Mouse (Mus musculus): ENCODE measurements around the gene A030014E15Rik. TPM values are rescaled to one million over a fixed set of nuclear protein-coding genes. Genes with fewer than 3 reads are reported as not detected.

Gene A030014E15Rik
- polyA plus RNA-seq, 1 experiment = not detected

DNA sequence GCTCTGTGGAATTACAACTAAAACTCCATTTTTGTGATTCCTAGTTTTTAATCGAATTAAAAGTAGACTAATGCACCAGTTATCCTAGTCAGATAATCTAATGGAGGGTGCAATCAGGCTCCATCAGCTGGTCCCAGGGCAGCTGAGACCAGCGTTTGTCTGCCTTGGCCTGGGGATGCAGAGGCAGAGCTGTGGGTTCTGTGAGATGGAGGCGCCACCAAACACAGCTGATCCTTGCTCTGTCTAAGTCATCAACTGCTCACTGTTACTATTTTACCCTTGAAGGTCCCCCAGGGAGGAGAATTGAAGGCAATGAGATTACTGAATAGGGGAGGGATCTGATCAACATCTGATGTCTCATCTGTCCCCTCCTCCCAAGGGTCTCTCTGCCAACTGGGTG lies 41.7 kb downstream of the A030014E15Rik start:
- Histone ChIP-seq H3ac (ENCODE audit: control insufficient read depth, insufficient read length) (no peak overlapping the region), H3K4me2 (ENCODE audit: low read depth) (no peak overlapping the region), H3K27me3 (ENCODE audit: control insufficient read depth, insufficient read depth, insufficient read length) (no peaks in the 10 kb centered on the region), H3K36me3 (ENCODE audit: control insufficient read depth, insufficient read depth) (no peaks in the 10 kb centered on the region), H3K4me3 (no peak overlapping the region), H3K79me2 (ENCODE audit: control insufficient read depth, insufficient read depth) (no peaks in the 10 kb centered on the region)
- no peak for TF ChIP-seq POLR2AphosphoS2 (IDR thresholded peaks at IDR 0.05; ENCODE audit: insufficient read length, low read depth)
- no peak for TF ChIP-seq CEBPB (IDR thresholded peaks at IDR 0.05; ENCODE audit: insufficient read depth, poor library complexity, severe bottlenecking)
- no peak for TF ChIP-seq MYOG (IDR thresholded peaks at IDR 0.05; ENCODE audit: control insufficient read depth in 1 of 3, insufficient read depth in 1 of 3, insufficient read length in 2 of 3, low read depth in 2 of 3)
- TF ChIP-seq TCF12 (IDR thresholded peaks at IDR 0.05; ENCODE audit: insufficient read depth, poor library complexity, severe bottlenecking) = no peak
- TF ChIP-seq USF1 (IDR thresholded peaks at IDR 0.05; ENCODE audit: low read depth) = no peak
- no peak for TF ChIP-seq MYOD1 (IDR thresholded peaks at IDR 0.05; ENCODE audit: control insufficient read depth in 1 of 3, insufficient read length in 2 of 3, low read depth in 2 of 3)
- no peak for TF ChIP-seq SRF (IDR thresholded peaks at IDR 0.05; ENCODE audit: control insufficient read depth, insufficient read length, low read depth)
- no peak for TF ChIP-seq POLR2A (IDR thresholded peaks at IDR 0.05; ENCODE audit: insufficient read length, low read depth)
- TF ChIP-seq TCF3 (IDR thresholded peaks at IDR 0.05; ENCODE audit: insufficient read length, low read depth) = no peak
- no peak for TF ChIP-seq MAX (IDR thresholded peaks at IDR 0.05; ENCODE audit: low read depth)

DNA sequence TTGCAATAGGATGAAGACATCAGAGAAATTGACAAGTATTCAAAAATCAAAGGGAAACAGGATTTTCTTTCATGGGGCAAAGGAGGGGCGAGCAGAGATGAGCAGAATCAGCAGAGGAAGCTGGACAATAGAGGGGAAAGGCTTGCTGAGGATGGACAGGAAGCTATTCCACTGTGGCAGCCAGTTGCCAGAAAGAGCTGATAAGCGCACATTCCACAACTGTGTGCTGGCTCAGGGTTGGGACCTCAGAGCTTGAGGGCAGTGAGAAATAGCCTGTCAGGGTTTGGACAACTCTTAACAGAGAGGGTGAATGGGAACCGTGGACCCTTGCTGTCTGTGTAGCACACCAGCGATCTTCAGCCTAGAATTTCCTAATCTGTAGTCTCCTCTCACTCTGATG lies 47.3 kb downstream of the A030014E15Rik start:
- Histone ChIP-seq H3K79me2 (ENCODE audit: control insufficient read depth, insufficient read depth) (no peaks in the 10 kb centered on the region), H3K27me3 (ENCODE audit: control insufficient read depth, insufficient read depth, insufficient read length) (no peaks in the 10 kb centered on the region), H3K4me3 (no peak overlapping the region), H3ac (ENCODE audit: control insufficient read depth, insufficient read length) (no peak overlapping the region), H3K4me2 (ENCODE audit: low read depth) (no peak overlapping the region), H3K36me3 (ENCODE audit: control insufficient read depth, insufficient read depth) (no peaks in the 10 kb centered on the region)
- no peak for TF ChIP-seq E2F4 (IDR thresholded peaks at IDR 0.05; ENCODE audit: insufficient read depth)
- TF ChIP-seq USF1 (IDR thresholded peaks at IDR 0.05; ENCODE audit: low read depth) = no peak
- TF ChIP-seq SRF (IDR thresholded peaks at IDR 0.05; ENCODE audit: control insufficient read depth, insufficient read length, low read depth) = no peak
- TF ChIP-seq CEBPB (IDR thresholded peaks at IDR 0.05; ENCODE audit: insufficient read depth, poor library complexity, severe bottlenecking) = no peak
- no peak for TF ChIP-seq POLR2A (IDR thresholded peaks at IDR 0.05; ENCODE audit: insufficient read length, low read depth)
- TF ChIP-seq TCF3 (IDR thresholded peaks at IDR 0.05; ENCODE audit: insufficient read length, low read depth) = no peak
- TF ChIP-seq TCF12 (IDR thresholded peaks at IDR 0.05; ENCODE audit: insufficient read depth, poor library complexity, severe bottlenecking) = no peak
- TF ChIP-seq POLR2AphosphoS2 (IDR thresholded peaks at IDR 0.05; ENCODE audit: insufficient read length, low read depth) = no peak
- no peak for TF ChIP-seq MAX (IDR thresholded peaks at IDR 0.05; ENCODE audit: low read depth)
- TF ChIP-seq REST (IDR thresholded peaks at IDR 0.05; ENCODE audit: insufficient read depth, insufficient read length) = no peak
- TF ChIP-seq MYOG (IDR thresholded peaks at IDR 0.05; ENCODE audit: control insufficient read depth in 1 of 3, insufficient read depth in 1 of 3, insufficient read length in 2 of 3, low read depth in 2 of 3) = no peak
- TF ChIP-seq MYOD1 (IDR thresholded peaks at IDR 0.05; ENCODE audit: control insufficient read depth in 1 of 3, insufficient read length in 2 of 3, low read depth in 2 of 3) = no peak

DNA sequence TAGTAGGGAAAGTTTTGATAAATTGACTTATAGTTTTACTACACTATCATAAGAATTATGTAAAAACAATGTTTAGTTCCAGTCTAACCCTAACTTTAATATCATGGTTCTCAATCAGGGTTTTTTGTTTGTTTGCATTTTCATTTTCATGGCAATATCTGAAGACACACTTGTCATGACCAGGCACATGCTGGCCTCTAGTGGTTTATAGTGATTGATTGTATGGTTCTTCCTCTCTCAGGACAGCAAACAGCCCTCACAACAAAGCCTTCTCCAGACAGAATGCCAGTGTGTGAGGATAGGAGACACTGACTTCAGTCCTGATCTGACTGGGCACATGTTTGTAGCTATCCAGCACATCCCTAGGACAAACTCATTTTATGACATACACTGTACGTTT lies 48.5 kb downstream of the A030014E15Rik start:
- Histone ChIP-seq H3ac (ENCODE audit: control insufficient read depth, insufficient read length) (no peak overlapping the region), H3K27me3 (ENCODE audit: control insufficient read depth, insufficient read depth, insufficient read length) (no peaks in the 10 kb centered on the region), H3K36me3 (ENCODE audit: control insufficient read depth, insufficient read depth) (no peaks in the 10 kb centered on the region), H3K4me3 (no peak overlapping the region), H3K4me2 (ENCODE audit: low read depth) (no peak overlapping the region), H3K79me2 (ENCODE audit: control insufficient read depth, insufficient read depth) (no peaks in the 10 kb centered on the region)
- TF ChIP-seq TCF3 (IDR thresholded peaks at IDR 0.05; ENCODE audit: insufficient read length, low read depth) = no peak
- no peak for TF ChIP-seq MYOG (IDR thresholded peaks at IDR 0.05; ENCODE audit: control insufficient read depth in 1 of 3, insufficient read depth in 1 of 3, insufficient read length in 2 of 3, low read depth in 2 of 3)
- TF ChIP-seq SRF (IDR thresholded peaks at IDR 0.05; ENCODE audit: control insufficient read depth, insufficient read length, low read depth) = no peak
- TF ChIP-seq MYOD1 (IDR thresholded peaks at IDR 0.05; ENCODE audit: control insufficient read depth in 1 of 3, insufficient read length in 2 of 3, low read depth in 2 of 3) = no peak
- no peak for TF ChIP-seq USF1 (IDR thresholded peaks at IDR 0.05; ENCODE audit: low read depth)
- TF ChIP-seq MAX (IDR thresholded peaks at IDR 0.05; ENCODE audit: low read depth) = no peak
- TF ChIP-seq TCF12 (IDR thresholded peaks at IDR 0.05; ENCODE audit: insufficient read depth, poor library complexity, severe bottlenecking) = no peak
- no peak for TF ChIP-seq REST (IDR thresholded peaks at IDR 0.05; ENCODE audit: insufficient read depth, insufficient read length)
- TF ChIP-seq POLR2AphosphoS2 (IDR thresholded peaks at IDR 0.05; ENCODE audit: insufficient read length, low read depth) = no peak
- TF ChIP-seq E2F4 (IDR thresholded peaks at IDR 0.05; ENCODE audit: insufficient read depth) = no peak
- TF ChIP-seq CEBPB (IDR thresholded peaks at IDR 0.05; ENCODE audit: insufficient read depth, poor library complexity, severe bottlenecking) = no peak
- no peak for TF ChIP-seq POLR2A (IDR thresholded peaks at IDR 0.05; ENCODE audit: insufficient read length, low read depth)

DNA sequence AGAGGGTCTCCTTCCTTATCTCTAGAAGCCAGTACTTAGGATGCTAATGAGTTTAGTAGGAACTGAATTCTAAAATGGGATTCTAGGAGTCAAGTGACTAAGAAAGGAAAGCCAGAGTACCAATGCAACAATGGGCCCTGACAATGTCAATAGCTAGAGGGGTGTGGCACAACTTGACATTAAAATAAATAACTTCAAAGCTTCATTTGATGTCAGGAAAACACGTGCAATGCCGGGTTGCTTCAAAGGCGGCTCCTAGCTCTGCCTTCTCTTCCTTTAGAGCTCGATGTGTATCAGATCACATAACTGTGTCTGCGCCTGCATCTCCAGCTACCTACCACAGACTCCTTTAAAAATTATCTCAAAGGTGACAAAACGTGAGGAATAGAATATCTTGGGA lies 49.2 kb downstream of the A030014E15Rik start:
- Histone ChIP-seq H3K4me3 (no peak overlapping the region), H3K36me3 (ENCODE audit: control insufficient read depth, insufficient read depth) (no peaks in the 10 kb centered on the region), H3ac (ENCODE audit: control insufficient read depth, insufficient read length) (no peak overlapping the region), H3K27me3 (ENCODE audit: control insufficient read depth, insufficient read depth, insufficient read length) (no peaks in the 10 kb centered on the region), H3K79me2 (ENCODE audit: control insufficient read depth, insufficient read depth) (no peaks in the 10 kb centered on the region), H3K4me2 (ENCODE audit: low read depth) (no peak overlapping the region)
- TF ChIP-seq POLR2AphosphoS2 (IDR thresholded peaks at IDR 0.05; ENCODE audit: insufficient read length, low read depth) (no peak), TCF3 (IDR thresholded peaks at IDR 0.05; ENCODE audit: insufficient read length, low read depth) (no peak), MYOD1 (IDR thresholded peaks at IDR 0.05; ENCODE audit: control insufficient read depth in 1 of 3, insufficient read length in 2 of 3, low read depth in 2 of 3) (no peak), REST (IDR thresholded peaks at IDR 0.05; ENCODE audit: insufficient read depth, insufficient read length) (no peak), CEBPB (IDR thresholded peaks at IDR 0.05; ENCODE audit: insufficient read depth, poor library complexity, severe bottlenecking) (no peak), MYOG (IDR thresholded peaks at IDR 0.05; ENCODE audit: control insufficient read depth in 1 of 3, insufficient read depth in 1 of 3, insufficient read length in 2 of 3, low read depth in 2 of 3) (no peak), POLR2A (IDR thresholded peaks at IDR 0.05; ENCODE audit: insufficient read length, low read depth) (no peak), TCF12 (IDR thresholded peaks at IDR 0.05; ENCODE audit: insufficient read depth, poor library complexity, severe bottlenecking) (no peak), MAX (IDR thresholded peaks at IDR 0.05; ENCODE audit: low read depth) (no peak), SRF (IDR thresholded peaks at IDR 0.05; ENCODE audit: control insufficient read depth, insufficient read length, low read depth) (no peak), E2F4 (IDR thresholded peaks at IDR 0.05; ENCODE audit: insufficient read depth) (no peak), USF1 (IDR thresholded peaks at IDR 0.05; ENCODE audit: low read depth) (no peak)
